Mouse (Mus musculus) embryo, embryonic 11.5 days (tissue): ENCODE results near the gene Cxcr1.
A peak's percentile ranks its signal among the peaks of the same experiment; 100 is the strongest.
"Not testable (repeated sequence)": the region's sequence is repeated elsewhere in the genome, so short reads cannot be mapped to it uniquely, and the experiment has no call there.

ENCODE experiments used
- DNase-seq: peaks from one replicate; pipeline ENCODE4 v3.0.0-alpha.2; 2012; ENCODE audit warnings: low read depth, low spot score

Gene Cxcr1

DNA sequence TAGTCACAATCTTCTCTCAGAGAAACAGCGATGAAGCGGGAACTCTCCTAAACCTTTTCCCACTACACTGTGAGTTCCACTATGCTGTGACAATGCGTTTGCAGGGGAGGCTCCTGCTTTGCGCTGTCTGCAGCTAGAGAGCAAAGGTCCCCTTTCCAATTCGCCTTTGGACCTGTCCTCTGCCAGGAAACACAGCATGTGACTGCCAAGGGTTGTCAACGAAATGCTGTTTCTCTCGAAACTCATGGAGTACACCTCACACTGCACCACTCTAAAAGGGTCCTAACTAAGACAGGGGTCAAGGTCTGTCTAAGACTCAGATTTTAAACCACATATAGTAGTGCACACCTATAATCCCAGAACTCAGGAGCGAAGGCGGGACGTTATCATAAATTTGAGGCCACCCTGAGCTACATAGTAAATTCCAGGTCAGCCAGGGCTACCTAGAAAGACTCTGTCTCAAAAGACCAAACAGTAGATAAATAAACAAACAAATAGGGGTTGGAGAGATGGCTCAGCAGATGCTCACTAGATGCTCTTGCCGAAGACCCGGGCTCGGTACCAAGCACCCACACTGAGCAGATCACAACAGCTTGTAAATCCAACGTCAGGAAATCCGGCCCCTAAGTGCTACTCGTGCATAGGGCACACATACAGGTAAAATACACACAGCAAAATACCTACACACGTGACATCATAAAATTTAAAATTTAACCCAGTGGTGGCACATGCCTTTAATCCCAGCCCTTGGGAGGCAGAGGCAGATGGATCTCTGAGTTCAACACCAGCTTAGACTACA lies 2.4 kb upstream of the Cxcr1 start:
- no peak for DNase-seq

DNA sequence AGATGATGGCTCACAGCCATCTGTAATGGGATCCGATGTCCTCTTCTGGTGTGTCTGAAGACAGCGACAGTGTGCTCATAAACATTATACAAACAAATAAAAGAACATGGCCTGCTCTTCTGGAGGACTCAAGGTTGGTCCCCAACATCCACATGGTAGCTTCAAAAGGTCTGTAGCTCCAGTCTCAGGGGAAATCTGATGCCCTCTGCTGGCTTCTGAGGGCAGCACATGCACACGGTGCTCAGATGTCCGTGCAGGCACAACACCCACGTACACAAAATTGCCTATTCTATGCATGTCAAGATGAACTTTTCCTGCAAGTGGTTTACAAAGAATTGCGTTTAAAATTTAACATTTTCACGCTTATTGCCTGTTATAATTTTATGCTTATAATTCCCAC lies 1.5 kb upstream of the Cxcr1 start:
- no peak for DNase-seq

DNA sequence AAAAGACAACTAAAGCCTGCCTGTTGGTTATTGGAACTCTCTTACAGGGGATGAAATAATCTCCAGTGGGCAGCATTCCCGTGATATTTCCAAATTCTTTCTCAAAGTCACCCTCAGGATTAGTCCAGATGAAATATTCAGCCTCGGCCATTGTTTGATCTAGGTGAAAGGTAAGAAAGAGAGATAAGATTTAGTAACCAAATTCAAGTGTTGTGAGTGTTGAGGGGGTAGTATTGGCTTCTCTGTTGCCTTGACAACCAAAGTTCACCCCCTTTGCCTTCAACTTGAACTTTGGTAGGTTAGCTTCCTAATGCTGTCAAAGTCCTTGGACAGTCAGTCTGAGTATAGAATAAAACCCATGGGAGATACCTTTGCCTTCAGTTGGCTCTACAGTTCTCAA lies 1.7 kb downstream of the Cxcr1 start:
- no peak for DNase-seq

DNA sequence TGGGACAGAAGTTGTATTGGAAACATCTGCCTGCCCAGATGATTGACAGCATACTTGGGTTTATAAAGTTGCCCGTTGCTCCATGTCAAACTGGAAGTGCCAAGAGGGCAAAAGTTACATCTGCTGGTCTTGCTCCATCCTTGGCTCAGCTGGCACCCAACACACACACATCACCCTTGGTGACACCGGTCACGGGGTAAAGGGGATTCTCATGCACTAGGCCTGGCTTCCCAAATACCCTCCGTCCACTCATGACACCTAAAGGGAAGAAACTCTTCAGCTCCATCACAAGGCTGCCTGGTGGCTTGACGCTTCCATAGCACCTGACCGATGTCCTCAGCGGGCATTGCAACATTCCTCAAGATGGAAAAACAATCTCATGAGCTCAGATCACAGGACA lies 4.0 kb downstream of the Cxcr1 start:
- no peak for DNase-seq

DNA sequence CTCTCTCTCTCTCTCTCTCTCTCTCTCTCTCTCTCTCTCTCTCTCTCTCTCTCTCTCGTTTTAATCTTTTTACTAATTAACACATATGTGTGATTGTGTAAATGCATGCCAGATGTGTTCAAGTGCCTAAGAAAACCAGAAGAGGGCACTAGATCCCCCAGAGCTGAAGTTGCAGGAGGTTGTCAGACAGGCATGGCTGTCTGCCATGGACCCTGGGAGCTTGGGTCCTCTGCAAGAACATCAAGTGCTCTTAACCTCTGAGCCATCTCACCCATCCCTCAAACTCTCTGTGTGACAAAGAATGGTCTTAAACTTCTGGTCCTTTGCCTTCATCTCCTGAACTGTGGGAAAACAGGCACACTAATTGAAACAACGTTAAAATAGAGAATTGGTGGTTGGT lies 11.4 kb downstream of the Cxcr1 start:
- no peak for DNase-seq

DNA sequence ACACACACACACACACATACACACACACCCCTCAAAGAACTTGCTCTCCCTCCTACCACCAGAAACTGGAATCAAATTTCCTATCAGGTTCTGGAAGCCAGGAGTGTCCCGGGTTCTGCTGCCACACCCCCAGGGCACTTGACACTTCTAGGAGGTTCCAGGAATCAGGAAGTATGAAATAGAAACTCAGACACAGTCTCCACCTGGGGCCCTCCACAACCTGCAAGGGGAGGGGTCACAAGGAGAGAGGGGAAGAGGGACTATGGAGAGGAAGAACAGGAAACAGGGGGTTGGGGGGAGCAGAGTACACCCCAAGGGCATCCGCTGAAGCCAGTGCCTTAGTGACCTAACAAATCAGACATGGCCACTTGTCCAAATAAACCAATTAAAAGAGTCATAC lies 13.0 kb downstream of the Cxcr1 start:
- no peak for DNase-seq

DNA sequence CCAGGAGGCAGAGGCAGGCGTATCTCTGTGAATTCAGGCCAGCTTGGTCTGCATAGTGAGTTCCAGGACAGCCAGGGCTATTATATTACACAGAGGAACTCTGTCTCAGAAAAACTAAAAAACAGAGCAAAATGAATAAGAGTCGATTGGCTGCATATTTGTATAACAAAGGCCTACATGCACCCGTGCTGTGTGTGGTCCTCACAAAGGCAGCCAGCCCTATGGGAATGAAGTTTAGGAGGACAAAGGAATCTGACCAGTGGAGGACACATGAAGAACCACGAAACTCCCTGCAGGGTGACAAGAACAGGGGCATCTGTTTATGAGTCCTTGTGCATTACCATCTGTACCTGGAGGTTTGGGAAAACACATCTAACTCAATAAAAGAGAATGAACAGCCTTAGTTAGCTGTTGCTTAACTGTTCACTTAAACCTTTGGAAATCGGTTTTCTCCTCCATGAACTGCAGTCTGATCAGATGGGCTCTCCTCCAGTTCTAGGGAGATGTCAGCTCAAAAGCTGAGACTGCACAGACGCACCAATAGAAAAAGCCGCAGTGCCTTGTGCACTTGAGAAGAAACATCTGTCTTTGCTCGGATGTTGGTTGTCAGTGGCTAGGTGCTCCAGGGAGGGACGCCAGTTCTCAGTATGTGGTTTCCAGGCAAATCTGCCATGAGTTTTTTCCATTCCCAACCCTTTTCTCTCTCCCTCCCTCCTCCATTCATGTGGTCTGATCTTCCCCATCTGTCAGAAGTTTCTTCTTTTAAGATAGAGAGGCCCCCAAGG lies 14.6 kb downstream of the Cxcr1 start:
- DNase-seq, result peak; percentile 9

DNA sequence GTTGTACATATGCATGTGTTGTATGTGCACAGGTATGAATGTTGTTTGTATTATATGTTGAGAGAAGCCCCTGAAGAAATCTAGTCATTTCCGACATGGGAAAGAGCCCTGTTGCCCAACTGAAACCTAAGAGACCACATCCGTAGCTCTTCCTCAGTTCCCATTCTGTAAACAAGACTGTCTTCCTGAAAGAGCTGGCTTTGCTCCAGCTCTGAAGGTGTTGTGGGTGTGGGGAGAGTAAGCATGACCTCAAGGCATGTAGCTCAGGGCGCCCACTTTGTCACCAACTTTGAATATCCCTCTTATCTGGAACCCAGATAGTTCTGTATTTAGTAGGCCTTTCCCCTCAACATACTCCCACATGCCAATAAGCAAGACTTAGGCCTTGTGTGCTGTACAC lies 15.8 kb downstream of the Cxcr1 start:
- no peak for DNase-seq

DNA sequence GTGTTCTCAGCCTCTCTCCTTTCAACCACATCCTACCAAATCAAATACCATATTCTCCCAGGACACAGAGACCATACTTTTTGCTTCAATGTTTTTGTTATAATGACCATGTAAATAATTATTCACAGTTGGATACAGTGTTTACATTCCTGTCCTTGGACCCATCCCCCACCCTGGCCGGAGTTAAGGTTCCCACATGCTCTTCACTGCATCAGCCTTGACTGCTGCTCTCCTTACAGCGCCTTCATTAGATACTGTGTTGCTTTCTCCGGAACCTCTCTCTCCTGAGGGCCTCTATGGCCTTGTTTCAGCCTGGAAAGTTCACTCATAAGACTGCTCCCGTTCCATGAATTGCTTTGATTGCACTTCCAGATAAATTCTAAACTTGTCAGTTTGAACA lies 18.7 kb downstream of the Cxcr1 start:
- no peak for DNase-seq

DNA sequence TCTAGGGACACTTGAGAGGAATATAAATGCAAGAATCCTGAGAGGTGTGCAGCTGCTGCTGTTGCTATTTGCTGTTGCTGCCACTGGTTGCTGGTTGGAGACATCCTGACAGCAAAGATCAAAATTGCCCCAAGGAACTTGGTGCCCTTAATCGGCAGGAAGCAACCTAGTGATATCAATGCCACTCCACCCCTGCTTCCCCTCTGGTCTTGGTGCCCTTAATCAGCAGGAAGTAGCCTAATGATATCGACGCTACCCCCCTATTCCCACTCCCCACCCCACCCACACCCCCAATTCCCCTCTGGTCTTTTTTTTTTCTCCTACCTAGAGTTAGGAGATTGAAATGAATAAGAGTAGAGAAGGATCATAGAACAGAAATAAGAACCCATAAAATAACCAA lies 21.7 kb downstream of the Cxcr1 start:
- no peak for DNase-seq

DNA sequence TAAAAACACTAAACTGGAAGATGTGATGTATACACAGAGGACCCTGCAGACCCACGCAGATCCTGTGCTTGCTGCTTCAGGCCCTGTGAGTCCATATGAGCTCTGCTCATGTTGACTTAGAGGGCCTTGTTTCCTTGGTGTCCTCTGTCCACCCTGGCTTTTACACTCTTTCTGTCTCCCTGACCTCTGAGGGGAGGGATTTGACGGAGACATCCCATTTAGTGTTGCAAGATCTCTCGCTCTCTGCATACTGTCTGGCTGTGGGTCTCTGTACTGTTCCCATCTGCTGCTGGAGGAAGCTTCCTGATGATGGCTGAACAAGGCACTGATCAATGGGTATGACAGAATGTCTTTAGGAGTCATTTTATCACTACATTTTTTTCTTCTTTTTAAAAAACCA lies 24.7 kb downstream of the Cxcr1 start:
- no peak for DNase-seq

DNA sequence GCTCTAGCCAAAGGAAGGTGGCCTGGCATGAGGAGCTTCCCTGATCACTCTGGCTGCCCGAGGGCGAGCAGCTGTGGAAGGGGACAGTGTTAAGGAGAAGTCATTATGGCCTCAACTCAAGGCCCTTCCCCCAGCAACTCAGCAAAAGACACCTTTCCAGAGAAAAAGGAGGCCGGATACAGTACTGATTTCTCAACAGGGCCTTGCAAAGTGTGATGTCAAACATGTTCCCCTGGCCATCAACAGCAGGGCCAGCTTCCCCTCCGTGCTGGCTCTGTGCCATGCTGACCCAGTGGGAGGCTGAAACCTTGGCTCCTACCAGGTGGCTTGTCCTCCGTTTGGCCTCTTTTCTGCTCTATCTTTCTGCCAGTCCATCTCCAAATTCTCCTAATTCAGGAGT lies 27.3 kb downstream of the Cxcr1 start:
- DNase-seq, result no peak

DNA sequence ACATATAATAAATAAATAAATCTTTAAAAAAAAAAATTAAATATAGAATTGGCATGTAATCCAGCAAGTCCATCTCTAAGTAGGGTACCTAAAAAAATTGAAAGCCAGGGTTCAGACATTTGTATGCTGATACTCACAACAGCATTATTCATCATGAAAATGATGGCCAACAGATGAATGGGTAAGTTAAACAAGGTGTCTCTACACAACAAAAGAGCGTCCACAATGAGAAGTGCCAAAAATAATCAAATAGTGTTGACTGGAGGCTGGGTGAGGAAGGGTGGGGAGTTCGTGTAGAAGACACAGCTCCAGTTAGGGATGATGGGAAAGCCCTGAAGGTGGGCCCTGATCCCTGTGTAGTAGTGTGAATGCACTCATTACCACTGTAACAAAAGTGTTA lies 34.4 kb downstream of the Cxcr1 start:
- no peak for DNase-seq

DNA sequence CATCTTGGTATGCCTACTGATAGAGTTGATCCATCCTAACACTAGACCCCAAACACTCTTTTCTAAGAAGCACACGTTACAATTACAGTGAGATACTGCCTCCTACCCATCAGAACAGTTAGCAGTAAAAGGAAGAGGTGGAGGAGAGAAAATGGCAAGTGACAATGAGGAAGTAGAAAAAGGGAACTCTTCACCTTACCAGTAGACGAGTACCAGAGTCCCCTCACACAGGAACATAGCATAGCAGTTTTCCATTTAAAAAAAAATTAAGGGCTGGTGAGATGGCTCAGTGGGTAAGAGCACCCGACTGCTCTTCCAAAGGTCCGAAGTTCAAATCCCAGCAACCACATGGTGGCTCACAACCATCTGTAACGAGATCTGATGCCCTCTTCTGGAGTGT lies 34.8 kb downstream of the Cxcr1 start:
- not testable (repeated sequence) for DNase-seq

DNA sequence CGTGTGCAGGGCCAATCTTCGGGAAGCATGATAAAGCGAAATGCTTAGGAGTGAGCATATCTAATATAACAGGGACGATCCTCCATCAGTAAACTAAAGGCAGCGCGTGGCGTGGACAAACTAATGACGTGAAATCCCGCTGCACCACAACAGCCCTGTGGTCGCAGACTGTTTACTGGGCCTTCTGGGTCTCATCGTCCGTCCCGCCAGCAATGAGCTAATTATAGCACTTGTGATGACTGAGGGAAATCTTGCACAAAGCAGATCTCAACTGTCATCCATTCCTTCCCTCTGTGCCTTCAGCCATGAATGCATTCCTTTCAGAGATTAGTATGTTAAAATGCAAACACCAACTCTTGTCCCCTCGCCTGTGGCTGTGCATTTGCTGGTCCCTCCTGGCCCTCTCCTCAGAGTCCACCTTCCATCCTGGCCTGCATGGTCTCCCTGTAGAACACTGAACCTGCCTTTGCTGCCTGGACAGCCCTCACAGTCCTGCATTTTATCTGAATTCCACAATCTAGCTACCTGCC lies 38.0 kb downstream of the Cxcr1 start:
- no peak for DNase-seq

DNA sequence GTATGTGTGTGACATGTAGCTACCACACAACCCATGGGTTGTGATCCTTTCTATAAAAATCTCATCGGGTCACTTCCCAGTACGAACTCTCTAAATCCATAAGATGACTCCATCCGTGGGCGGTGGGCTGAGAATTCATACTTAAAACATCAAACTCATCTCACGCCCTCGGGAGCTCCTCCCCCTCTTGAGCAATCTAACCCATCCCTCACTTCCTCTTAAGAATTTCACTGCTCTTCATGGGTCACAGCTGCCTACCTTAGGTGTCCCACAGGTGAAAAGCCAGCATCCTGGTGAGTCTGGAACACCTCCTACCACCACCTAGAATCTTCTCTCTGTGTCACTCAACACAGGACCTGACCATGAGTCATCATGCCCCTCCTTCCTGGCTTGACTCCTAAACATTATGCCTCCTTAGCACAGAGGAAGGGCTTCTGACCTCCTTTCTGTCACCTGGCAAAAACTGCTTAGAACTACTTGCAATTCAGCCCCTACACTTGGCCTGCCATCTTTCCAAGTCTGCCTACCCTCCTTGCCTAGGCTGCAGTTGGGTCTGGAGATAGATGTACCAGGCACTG lies 38.9 kb downstream of the Cxcr1 start:
- no peak for DNase-seq

DNA sequence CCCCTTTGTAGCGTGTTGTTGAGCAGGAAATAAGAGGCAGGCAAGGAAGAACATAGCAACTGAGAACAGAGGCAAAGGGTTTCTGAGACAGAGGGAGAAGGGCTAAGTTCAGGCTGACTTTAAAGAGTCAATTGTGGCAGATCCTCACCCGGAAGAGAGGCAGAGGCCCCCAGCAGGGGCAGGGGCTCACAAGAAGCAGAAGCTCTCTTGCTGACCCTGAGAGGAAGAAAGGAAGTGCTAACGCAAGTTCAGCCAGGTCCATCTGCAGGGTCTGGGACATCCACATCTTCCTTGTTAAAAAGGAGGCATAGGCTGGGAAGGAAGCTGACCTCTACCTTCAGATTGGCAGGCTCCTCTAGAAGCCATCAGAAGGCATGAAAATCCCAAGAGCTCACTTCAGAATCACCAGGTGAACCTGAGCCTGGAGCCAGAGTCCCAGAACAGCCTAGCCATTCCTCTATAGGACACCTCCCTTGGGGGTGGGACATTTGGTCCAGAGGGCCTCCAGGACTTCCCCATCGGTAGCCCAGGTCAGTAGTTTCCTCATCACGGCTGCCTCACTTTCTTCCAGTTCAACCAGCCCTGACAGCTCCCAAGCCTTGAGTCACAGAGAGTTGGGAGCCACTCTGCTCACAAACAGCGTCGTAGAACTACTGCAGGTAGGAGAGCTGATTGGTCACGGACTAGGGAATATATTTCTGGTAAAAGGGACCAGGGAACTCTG lies 40.8 kb downstream of the Cxcr1 start, which contains the start of gene Cxcr2:
Cxcr2 (plus strand) TSS at position 529 of the 724 bp plus-strand sequence.
- DNase-seq, result no peak

DNA sequence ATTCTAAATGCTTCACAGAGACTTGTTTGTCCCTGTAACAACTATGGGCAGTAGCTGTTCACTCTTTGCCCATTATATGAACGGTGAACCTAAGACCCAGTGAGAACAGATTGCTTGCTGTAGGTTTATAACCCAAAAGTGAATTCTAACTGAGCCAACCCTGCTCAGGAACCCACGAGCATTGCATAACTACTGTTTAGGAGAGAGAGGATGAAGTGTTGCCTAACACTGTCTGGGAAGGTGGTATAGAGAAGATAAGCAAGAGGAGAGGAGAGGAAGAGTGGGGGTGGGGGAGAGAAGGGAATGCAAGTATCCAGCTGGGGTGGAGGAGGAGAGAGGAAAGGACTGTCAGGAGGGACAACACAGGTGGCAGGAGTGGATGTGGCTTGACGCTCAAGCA lies 43.3 kb downstream of the Cxcr1 start:
- DNase-seq, result no peak

DNA sequence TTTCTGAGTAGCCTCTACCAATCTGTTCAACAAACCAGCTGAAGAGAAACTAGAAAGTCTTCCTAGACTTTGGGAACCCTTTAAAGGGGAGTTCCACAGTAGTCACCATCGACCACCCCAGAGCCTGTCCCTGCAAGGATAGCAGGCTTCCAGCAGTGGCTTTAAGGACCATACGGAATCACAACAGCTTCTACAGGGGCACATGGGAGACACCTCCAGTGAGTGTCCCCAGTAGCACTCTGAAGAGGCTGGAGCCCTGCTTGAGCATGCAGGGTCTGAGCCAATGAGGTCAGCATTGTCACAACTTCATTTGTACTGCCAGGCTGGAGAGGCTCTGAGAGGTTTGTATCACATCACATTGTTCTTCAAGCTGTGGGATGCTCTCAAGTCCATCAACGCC lies 44.3 kb downstream of the Cxcr1 start:
- no peak for DNase-seq

DNA sequence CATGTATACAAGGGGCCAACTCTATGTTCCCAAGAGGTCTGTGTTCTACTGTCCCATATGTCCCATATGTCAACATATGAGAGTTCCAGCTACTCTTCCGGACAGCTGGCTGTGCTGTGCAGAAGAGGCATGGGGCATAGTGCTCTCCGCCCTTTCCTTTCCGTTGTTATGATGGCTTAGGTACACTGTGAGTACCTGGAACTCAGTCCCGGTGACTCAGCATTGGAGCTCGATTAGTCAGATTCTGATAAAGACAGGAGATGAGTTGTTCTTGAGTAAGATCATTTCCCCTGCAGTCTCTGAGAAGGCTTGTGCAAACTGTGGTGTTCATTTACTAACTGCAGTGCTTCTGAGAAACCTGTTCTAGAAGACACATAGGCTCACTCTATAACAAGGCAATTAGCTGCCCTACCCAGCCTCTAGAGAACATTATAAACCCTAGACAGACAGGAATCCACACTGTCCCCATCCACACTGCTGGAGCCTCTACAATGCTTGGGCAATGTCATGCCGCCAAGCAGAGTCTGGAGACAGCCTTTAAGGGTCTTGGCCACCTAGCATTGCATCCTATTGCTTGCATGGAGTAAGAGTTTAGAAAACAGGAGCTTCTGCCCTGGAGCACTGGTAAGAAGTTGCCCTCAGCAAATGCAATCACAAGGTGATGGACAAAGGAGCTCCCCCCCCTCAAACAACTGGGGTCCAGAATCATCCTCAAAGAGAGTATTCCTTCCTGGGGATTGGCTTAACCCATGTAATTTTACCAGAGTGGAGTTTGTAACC lies 45.1 kb downstream of the Cxcr1 start:
- no peak for DNase-seq
